Mouse (Mus musculus): ENCODE results near the gene Klrb1b. TPM values are rescaled to one million over a fixed set of nuclear protein-coding genes. Genes with fewer than 3 reads are reported as not detected.
"Not testable (repeated sequence)": the region's sequence is repeated elsewhere in the genome, so short reads cannot be mapped to it uniquely, and the experiment has no call there.

Klrb1b gene
- polyA plus RNA-seq, 1 experiment from 2014 or later = not detected

DNA sequence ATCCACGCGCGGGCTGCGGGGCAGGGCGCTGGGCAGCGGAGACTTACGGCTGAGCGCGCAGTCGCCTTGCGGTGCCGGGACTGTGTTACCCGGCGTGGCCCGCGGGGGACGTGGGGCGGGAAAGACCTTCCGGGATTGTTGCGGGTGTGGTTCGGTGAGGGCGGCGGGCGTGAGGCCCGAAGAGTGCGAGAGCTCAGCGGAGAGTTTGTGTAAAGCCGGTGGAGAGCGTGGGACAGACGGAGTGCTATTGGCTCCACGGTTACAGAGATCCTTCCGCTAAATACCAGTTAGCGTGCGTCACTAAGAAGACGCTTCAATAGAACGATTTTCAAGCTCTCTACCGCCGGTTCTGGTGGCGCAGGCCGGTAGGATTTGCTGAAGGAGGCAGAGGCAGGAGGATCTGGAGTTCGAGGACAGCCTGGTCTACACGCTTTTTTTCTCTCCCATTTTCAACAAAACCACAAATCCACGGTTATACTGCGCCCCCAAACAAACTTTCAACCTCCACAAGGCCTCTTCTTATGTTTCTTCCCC, 16.9 kb upstream of the Klrb1b start:
- Histone ChIP-seq H3K4me1 (ENCODE audit: control insufficient read depth, insufficient read depth, low read depth, low read length) (peaks cover 10% of the 10 kb centered on the region; the same call in 1 of the 2 replicates), H3K4me3 (ENCODE audit: low read length) (peak overlapping the region; percentile 81), H3K4me2 (ENCODE audit: low read length) (peak overlapping the region; percentile 74), H3K9ac (ENCODE audit: low read depth, low read length) (peak overlapping the region; percentile 81), H3K36me3 (ENCODE audit: control insufficient read depth, insufficient read depth, low read length) (no peaks in the 10 kb centered on the region), H3K9me3 (ENCODE audit: control insufficient read depth, low read length) (no peaks in the 10 kb centered on the region), H3K27me3 (replicated peaks; ENCODE audit: control insufficient read depth, insufficient read depth, low read length) (no peaks in the 10 kb centered on the region), H3K27ac (ENCODE audit: low read depth, low read length) (peak overlapping the region; percentile 93)
- ATAC-seq = peak; percentile 83
- under 1% methylated on average over 44 of the region's 44 CpGs for WGBS

DNA sequence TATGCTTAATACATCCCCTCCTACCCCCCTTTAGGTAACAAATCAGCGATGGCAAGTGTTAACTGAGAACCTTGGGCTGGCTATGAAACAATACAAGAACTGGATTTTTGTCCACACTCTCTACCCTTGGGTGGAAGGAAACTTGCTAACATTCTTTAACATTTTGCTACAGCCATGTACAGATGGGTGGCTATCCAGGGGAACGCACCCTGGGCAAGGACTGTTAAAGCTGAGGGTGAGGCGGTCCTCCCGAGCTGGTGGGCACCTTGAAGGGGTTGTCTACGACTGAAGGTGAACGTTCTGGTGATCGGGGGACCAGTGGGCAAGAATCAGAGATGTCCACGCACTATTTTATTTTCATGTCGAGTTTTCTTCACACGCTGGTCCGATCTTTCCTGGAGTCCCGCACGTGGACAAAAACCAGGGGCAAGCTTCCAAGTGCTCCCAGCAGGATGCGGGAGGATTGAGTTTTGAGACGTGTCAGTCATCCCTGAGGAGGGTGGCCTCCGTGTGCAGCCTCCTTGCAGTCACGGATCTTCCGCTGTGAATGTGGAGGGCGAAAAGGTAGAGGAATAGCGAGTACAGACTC, 16.3 kb upstream of the Klrb1b start:
- WGBS = under 1% methylated on average over 20 of the region's 20 CpGs
- peak overlapping the region; percentile 62 for H3K4me2 ChIP-seq (ENCODE audit: low read length)
- H3K4me1 ChIP-seq (ENCODE audit: control insufficient read depth, insufficient read depth, low read depth, low read length) = peaks cover 11% of the 10 kb centered on the region; the same call in 1 of the 2 replicates
- H3K9me3 ChIP-seq (ENCODE audit: control insufficient read depth, low read length) = no peaks in the 10 kb centered on the region
- no peaks in the 10 kb centered on the region for H3K36me3 ChIP-seq (ENCODE audit: control insufficient read depth, insufficient read depth, low read length)
- H3K4me3 ChIP-seq (ENCODE audit: low read length) = peak overlapping the region; percentile 81
- H3K27me3 ChIP-seq (replicated peaks; ENCODE audit: control insufficient read depth, insufficient read depth, low read length) = no peaks in the 10 kb centered on the region
- ATAC-seq = no peak
- H3K27ac ChIP-seq (ENCODE audit: low read depth, low read length) = peak overlapping the region; percentile 93
- H3K9ac ChIP-seq (ENCODE audit: low read depth, low read length) = peak overlapping the region; percentile 81

DNA sequence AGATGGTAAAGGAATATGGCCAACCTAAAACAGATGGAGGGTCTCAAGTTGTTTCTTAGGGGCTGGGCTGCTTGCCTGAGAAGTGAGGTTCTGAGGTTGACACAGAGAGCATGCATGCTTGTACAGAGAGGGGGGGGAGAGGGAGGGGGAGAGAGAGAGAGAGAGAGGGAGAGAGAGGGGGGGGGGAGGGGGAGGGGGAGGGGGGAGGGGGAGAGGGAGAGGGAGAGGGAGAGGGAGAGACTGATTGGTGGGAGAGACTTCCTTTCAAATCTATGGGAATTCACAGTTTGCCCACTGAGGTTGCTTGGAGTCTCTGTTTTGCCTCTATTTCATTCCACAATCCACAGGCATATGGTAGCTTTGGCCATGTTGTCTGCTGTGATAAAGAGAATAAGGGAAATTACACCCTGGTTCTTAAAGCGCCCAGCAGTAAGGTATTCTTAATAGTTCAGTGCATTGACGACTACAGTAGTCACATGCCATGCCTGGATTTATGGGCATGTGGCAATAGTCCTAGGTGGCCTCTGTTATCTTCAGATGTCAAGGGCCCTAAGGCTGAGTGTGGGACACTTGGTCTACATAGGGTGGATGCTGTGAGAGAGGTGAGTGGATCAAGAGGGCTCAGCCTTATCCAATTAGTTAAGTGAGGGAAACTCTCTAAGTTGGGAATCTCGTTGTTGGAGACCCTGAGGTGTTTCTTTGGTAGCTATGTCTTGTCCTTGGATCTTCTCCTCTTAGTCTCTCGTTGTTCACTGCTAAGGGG, 15.4 kb upstream of the Klrb1b start:
- Histone ChIP-seq H3K4me1 (ENCODE audit: control insufficient read depth, insufficient read depth, low read depth, low read length) (peaks cover 12% of the 10 kb centered on the region; the same call in 1 of the 2 replicates), H3K4me3 (ENCODE audit: low read length) (peak overlapping the region; percentile 81), H3K36me3 (ENCODE audit: control insufficient read depth, insufficient read depth, low read length) (no peaks in the 10 kb centered on the region), H3K9ac (ENCODE audit: low read depth, low read length) (no peak overlapping the region; the same call in 1 of the 2 replicates), H3K9me3 (ENCODE audit: control insufficient read depth, low read length) (no peaks in the 10 kb centered on the region), H3K4me2 (ENCODE audit: low read length) (peak overlapping the region; percentile 62), H3K27ac (ENCODE audit: low read depth, low read length) (no peak overlapping the region), H3K27me3 (replicated peaks; ENCODE audit: control insufficient read depth, insufficient read depth, low read length) (no peaks in the 10 kb centered on the region)
- ATAC-seq = no peak
- 31% methylated on average over 4 of the region's 4 CpGs for WGBS

DNA sequence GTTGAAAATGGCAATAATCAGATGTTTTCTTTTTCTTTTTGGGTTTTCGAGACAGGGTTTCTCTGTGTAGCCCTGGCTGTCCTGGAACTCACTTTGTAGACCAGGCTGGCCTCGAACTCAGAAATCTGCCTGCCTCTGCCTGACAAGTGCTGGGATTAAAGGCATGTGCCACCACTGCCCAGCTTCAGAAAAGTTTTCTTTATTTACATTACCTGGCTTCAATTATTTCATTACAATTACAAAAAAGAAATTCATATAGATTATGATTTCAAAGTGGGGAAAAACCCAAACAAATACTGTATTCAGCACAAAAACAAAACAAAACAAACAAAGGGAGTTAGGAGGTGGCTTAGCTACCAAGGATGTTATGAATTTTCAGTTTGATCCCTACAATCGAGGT, 14.5 kb upstream of the Klrb1b start:
- ATAC-seq; H3K27ac ChIP-seq (ENCODE audit: low read depth, low read length); H3K27me3 ChIP-seq (replicated peaks; ENCODE audit: control insufficient read depth, insufficient read depth, low read length); H3K9me3 ChIP-seq (ENCODE audit: control insufficient read depth, low read length); H3K4me3 ChIP-seq (ENCODE audit: low read length); H3K36me3 ChIP-seq (ENCODE audit: control insufficient read depth, insufficient read depth, low read length); H3K9ac ChIP-seq (ENCODE audit: low read depth, low read length); H3K4me2 ChIP-seq (ENCODE audit: low read length): not testable (repeated sequence)
- WGBS = 80% methylated on average over 3 of the region's 3 CpGs
- H3K4me1 ChIP-seq (ENCODE audit: control insufficient read depth, insufficient read depth, low read depth, low read length) = peaks cover 12% of the 10 kb centered on the region; the same call in 1 of the 2 replicates

DNA sequence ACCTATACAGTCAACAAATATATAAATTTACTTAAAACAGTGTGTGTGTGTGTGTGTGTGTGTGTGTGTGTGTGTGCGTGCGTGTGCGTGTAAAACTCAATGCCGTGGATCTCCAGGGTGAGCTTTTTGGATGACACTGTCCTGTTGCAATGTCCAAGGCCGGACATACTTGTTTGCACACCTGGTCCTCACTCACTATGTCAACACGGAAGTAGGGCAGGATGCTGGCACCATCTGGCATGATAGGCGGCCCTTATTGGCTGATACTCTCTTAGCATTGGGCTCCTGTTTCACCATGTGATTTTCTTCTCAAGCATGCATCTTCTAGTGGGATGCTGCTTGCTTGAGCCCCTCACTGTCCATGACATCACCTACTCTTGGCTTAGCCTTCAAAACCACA, 13.8 kb upstream of the Klrb1b start:
- Histone ChIP-seq H3K4me2 (ENCODE audit: low read length) (peak overlapping the region; percentile 85), H3K27me3 (replicated peaks; ENCODE audit: control insufficient read depth, insufficient read depth, low read length) (no peaks in the 10 kb centered on the region), H3K4me1 (ENCODE audit: control insufficient read depth, insufficient read depth, low read depth, low read length) (peaks cover 12% of the 10 kb centered on the region; the same call in 1 of the 2 replicates), H3K27ac (ENCODE audit: low read depth, low read length) (peak overlapping the region; percentile 87), H3K36me3 (ENCODE audit: control insufficient read depth, insufficient read depth, low read length) (no peaks in the 10 kb centered on the region), H3K9ac (ENCODE audit: low read depth, low read length) (no peak overlapping the region), H3K4me3 (ENCODE audit: low read length) (peak overlapping the region; percentile 62), H3K9me3 (ENCODE audit: control insufficient read depth, low read length) (no peaks in the 10 kb centered on the region)
- 83% methylated on average over 7 of the region's 7 CpGs for WGBS
- no peak for ATAC-seq

DNA sequence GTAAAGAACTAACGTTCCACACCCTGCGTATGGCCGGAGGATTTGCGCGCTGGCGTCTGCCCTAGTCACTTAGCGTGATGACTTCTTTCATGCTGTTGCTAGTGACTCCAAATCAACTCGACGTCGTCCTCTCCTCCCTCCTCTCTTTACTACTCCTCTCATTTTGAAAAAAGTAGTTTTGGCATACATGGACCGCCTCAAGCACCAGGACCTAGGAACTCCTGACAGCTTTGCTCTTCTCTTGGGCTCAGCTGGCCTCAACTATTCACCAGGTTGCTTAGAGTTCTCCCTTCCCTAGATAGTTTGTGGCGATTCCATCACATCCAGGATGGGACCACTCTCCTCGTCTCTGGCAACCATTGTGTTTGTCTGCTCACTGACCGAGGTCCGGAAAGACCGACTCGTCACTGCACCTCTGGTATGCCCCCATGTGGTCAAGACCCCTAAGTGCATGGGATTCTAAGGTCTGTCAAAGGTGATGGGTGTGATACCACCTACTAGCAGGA, 13.2 kb upstream of the Klrb1b start:
- under 1% methylated on average over 17 of the region's 17 CpGs for whole genome bisulfite sequencing
- no peaks in the 10 kb centered on the region for H3K27me3 ChIP-seq (replicated peaks; ENCODE audit: control insufficient read depth, insufficient read depth, low read length)
- H3K4me2 ChIP-seq (ENCODE audit: low read length) = peak overlapping the region; percentile 85
- no peaks in the 10 kb centered on the region for H3K9me3 ChIP-seq (ENCODE audit: control insufficient read depth, low read length)
- H3K4me3 ChIP-seq (ENCODE audit: low read length) = peak overlapping the region; percentile 62
- peak; percentile 1 for ATAC-seq
- H3K4me1 ChIP-seq (ENCODE audit: control insufficient read depth, insufficient read depth, low read depth, low read length) = peaks cover 10% of the 10 kb centered on the region; the same call in 1 of the 2 replicates
- no peaks in the 10 kb centered on the region for H3K36me3 ChIP-seq (ENCODE audit: control insufficient read depth, insufficient read depth, low read length)
- peak overlapping the region; percentile 87 for H3K27ac ChIP-seq (ENCODE audit: low read depth, low read length)
- H3K9ac ChIP-seq (ENCODE audit: low read depth, low read length) = peak overlapping the region; percentile 66

DNA sequence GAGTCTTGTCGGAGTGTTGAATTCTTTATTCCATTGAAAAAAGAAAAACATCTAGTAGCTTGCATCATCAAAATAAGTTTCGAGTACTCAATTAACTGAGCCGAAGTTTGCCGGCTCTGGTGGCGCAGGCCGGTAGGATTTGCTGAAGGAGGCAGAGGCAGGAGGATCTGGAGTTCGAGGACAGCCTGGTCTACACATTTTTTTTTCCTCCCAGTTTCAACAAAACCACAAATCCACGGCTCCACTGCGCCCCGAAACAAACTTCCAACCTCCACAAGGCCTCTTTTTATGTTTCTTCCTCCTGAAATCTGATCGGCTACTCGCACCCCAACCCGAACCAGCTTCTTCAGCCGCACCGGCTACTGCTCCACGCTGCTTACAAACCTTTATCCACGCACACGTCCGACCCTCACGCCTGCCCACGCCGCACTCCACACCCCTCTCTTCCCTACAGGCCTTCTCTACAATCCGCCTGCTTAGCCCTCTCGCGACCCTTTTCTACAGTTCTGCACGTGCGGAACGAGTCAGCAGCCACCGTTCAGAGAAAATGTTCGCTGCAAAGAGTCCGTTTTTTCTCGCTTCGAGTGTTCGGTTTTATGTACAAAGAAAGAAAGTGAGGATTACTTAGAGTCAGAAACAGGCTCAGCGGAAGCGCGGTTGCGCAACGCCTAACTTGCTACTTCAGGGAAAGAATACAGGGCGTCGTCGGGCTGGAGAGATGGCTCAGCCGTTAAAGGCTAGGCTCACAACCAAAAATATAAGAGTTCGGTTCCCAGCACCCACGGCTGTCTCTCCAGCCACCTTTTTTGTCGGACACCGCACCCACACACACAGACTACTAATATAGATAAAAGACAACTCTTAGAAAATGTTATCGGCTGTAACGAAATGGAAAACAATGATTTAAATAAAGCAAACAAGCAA, 12.5 kb upstream of the Klrb1b start:
- Histone ChIP-seq H3K27me3 (replicated peaks; ENCODE audit: control insufficient read depth, insufficient read depth, low read length) (no peaks in the 10 kb centered on the region), H3K4me3 (ENCODE audit: low read length) (peak overlapping the region; percentile 62), H3K4me2 (ENCODE audit: low read length) (peak overlapping the region; percentile 85), H3K27ac (ENCODE audit: low read depth, low read length) (peak overlapping the region; percentile 87), H3K9ac (ENCODE audit: low read depth, low read length) (peak overlapping the region; percentile 74), H3K9me3 (ENCODE audit: control insufficient read depth, low read length) (no peaks in the 10 kb centered on the region), H3K4me1 (ENCODE audit: control insufficient read depth, insufficient read depth, low read depth, low read length) (peaks cover 8% of the 10 kb centered on the region; the same call in 1 of the 2 replicates), H3K36me3 (ENCODE audit: control insufficient read depth, insufficient read depth, low read length) (no peaks in the 10 kb centered on the region)
- under 1% methylated on average over 49 of the region's 49 CpGs for WGBS
- peak; percentile 70 for ATAC-seq

DNA sequence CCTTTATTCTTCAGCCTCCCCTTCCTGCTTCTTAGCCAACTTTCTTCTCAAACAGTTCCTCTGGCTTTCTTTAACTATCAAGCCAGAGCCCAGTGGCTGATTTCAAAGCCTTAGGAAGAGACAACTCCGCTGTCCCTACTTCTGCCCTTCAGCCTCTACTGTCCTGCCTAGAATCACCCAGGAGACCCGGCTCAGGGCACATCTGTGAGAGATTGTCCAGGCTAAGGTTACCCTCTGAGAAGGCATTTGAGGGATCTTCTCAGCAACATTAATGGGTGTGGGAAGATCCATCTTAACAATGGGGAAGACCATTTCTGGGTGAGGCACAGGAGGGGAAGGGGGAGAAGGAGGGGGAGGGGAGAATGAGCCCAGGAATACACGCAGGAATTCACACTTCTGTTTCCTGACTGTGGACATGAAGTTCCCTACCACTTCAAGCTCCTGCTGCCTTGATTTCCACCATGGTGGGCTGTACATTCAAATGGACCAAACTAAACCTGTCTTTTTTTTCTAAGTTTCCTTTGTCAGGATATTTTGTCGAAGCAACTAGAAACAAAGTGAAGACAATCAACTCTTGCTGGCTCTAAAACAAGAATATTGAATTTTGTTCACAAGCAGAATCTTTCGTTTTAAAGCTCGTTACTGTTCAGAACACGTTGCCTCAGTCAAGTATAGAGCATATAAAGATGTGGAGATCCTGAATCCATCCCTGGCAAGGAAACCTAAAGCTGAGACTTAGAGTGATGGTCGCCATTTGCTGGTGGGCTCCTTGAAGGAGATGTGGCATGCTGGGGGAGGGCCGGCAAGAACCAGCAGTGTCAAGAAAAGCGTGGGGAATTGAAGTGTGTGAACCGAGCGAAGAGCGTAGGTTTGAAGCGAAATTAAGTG, 11.6 kb upstream of the Klrb1b start:
- Histone ChIP-seq H3K4me2 (ENCODE audit: low read length) (peak overlapping the region; percentile 65), H3K27ac (ENCODE audit: low read depth, low read length) (peak overlapping the region; percentile 85), H3K36me3 (ENCODE audit: control insufficient read depth, insufficient read depth, low read length) (no peaks in the 10 kb centered on the region), H3K4me3 (ENCODE audit: low read length) (peak overlapping the region; percentile 62), H3K9me3 (ENCODE audit: control insufficient read depth, low read length) (no peaks in the 10 kb centered on the region), H3K27me3 (replicated peaks; ENCODE audit: control insufficient read depth, insufficient read depth, low read length) (no peaks in the 10 kb centered on the region), H3K4me1 (ENCODE audit: control insufficient read depth, insufficient read depth, low read depth, low read length) (peaks cover 8% of the 10 kb centered on the region; the same call in 1 of the 2 replicates), H3K9ac (ENCODE audit: low read depth, low read length) (peak overlapping the region; percentile 67)
- 2% methylated on average over 14 of the region's 14 CpGs for WGBS
- ATAC-seq = peak; percentile 44
